Mouse (Mus musculus): ENCODE measurements at regions not wholly inside any gene's neighbourhood (a gene's known extent, or its start where the extent isn't known, plus 50 kb on each side); places are given as distances from the start of the nearest gene placed in this dataset.

DNA sequence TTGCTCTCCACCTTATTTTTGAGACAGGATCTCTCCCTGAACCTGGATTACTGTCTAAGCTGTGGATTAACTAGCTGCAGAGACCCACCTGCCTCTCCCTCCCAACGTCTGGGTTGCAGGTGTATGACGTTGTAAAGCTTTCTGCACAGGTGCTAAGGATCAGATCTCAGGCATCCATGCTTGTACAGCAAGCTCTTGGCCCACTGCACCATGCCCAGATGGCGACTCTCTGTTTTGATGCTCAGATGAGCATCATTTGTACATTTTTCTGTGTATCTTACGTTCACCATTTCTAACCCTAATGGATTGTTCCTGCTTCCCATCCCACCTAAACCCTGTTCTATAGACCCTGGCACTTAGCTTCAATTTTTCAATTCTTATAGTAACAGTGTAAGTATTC is 59.4 kb upstream of the Ankrd55 start:
- Histone ChIP-seq H3K27me3 (no peaks in the 10 kb centered on the region), H3K4me2 (no peak overlapping the region), H3K4me1 (replicated peaks) (no peaks in the 10 kb centered on the region), H3K36me3 (no peaks in the 10 kb centered on the region), H3K9me3 (no peaks in the 10 kb centered on the region), H3K4me3 (no peak overlapping the region), H3K27ac (replicated peaks) (no peak overlapping the region), H3K9ac (no peak overlapping the region)
- ATAC-seq (ENCODE audit: low read depth), result no peak
- 91% methylated on average over 4 of the region's 4 CpGs for WGBS

DNA sequence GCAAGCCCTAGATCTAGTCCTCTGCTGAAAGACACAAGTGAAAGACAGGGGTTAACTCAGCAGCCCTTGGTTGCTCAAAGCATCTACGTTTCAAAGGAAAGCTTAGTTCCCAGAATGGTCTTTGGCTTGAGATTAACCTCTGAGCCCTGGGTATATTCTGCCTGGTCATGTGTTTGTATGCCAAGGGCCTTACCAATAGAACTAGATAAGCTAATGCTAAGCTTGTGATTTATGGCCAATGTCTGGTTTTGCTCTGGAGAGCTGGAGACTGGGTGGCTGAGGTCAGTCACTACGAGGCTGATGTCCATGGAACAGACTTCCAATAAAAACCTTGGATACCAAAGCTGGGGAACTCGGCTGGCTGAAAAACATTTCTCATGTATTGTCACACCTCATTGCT is 58.1 kb upstream of the Ankrd55 start:
- no peaks in the 10 kb centered on the region for H3K4me1 ChIP-seq (replicated peaks)
- no peaks in the 10 kb centered on the region for H3K36me3 ChIP-seq
- 70% methylated on average over 3 of the region's 3 CpGs for WGBS
- no peak overlapping the region for H3K4me2 ChIP-seq
- no peak overlapping the region for H3K9ac ChIP-seq
- H3K27me3 ChIP-seq, result no peaks in the 10 kb centered on the region
- no peak overlapping the region for H3K4me3 ChIP-seq
- peaks cover 3% of the 10 kb centered on the region; the same call in 1 of the 2 replicates for H3K9me3 ChIP-seq
- no peak overlapping the region for H3K27ac ChIP-seq (replicated peaks)
- ATAC-seq (ENCODE audit: low read depth), result no peak

DNA sequence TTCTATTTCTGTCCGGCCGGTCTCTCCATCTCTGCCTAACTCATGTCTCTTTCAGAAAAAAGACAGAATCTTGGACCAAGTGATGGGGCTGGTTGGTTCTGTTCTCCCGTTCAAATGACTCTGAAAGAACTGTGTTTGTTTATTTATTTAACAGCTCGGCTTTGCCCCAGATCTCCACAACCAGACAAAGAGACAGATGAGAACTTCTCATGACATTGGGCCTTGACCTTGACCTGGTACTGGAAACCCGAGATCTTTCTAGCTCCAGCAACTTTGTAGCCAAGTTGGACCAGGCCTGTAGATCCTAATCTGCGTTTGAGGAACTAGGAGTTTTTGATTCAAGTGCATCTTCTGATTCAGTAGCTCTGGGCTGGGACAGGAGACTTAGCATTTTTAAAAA is 53.6 kb upstream of the Ankrd55 start:
- Histone ChIP-seq H3K9me3 (peaks cover 5% of the 10 kb centered on the region; the same call in 1 of the 2 replicates), H3K36me3 (no peaks in the 10 kb centered on the region), H3K27ac (replicated peaks) (no peak overlapping the region), H3K4me2 (no peak overlapping the region), H3K4me1 (replicated peaks) (no peaks in the 10 kb centered on the region), H3K9ac (no peak overlapping the region), H3K4me3 (no peak overlapping the region), H3K27me3 (peaks cover 15% of the 10 kb centered on the region)
- 92% methylated on average over 6 of the region's 6 CpGs for WGBS
- no peak for ATAC-seq (ENCODE audit: low read depth)

DNA sequence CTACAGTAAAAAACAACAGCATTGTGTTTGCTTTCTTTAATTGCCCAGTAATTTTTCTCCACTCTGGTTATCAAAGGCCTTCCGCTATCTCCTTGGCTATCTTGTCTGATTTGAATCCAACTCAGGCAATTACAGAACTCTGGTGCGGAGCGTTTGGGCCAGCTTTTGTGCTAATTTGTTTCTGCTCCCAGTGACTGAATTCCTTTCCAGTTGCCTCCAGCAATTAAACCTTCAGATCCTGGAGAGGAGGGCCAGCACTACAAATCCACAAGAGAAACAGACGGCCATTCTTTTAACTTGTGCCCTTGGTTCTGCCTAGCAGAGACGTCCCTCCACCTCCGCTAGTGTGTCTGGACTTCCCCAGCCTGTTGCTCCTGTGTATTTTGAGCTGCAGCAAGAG is 51.3 kb upstream of the Ankrd55 start:
- Histone ChIP-seq H3K9me3 (peaks cover 5% of the 10 kb centered on the region; the same call in 1 of the 2 replicates), H3K36me3 (no peaks in the 10 kb centered on the region), H3K4me1 (replicated peaks) (peaks cover 10% of the 10 kb centered on the region), H3K27me3 (peaks cover 28% of the 10 kb centered on the region), H3K27ac (replicated peaks) (no peak overlapping the region), H3K4me3 (no peak overlapping the region), H3K4me2 (no peak overlapping the region), H3K9ac (no peak overlapping the region)
- WGBS, result 59% methylated on average over 6 of the region's 6 CpGs
- no peak for ATAC-seq (ENCODE audit: low read depth)

DNA sequence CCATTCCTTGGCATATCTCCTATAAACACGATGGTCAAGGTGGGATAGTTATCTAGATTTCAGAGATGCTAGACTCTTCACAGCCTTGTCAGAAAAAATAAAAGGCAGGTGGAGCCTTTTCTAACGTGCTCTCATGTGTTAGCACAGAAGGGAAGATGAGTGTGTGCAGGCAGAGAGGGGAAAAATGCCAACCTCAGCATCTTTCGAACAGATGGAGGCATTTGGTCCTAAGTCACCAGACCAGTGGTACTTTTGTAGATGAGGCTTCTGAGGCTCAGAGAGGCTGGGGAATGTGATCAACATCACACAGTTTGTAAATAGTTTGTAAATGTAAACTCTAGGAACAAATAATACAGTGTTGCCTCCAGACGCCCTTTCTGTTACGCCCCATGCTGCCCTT is 50.9 kb upstream of the Ankrd55 start:
- Histone ChIP-seq H3K4me3 (no peak overlapping the region), H3K9me3 (peaks cover 5% of the 10 kb centered on the region; the same call in 1 of the 2 replicates), H3K36me3 (no peaks in the 10 kb centered on the region), H3K9ac (no peak overlapping the region), H3K4me2 (no peak overlapping the region), H3K27me3 (peaks cover 29% of the 10 kb centered on the region), H3K4me1 (replicated peaks) (peaks cover 11% of the 10 kb centered on the region), H3K27ac (replicated peaks) (no peak overlapping the region)
- WGBS, result 77% methylated on average over 5 of the region's 5 CpGs
- no peak for ATAC-seq (ENCODE audit: low read depth)

DNA sequence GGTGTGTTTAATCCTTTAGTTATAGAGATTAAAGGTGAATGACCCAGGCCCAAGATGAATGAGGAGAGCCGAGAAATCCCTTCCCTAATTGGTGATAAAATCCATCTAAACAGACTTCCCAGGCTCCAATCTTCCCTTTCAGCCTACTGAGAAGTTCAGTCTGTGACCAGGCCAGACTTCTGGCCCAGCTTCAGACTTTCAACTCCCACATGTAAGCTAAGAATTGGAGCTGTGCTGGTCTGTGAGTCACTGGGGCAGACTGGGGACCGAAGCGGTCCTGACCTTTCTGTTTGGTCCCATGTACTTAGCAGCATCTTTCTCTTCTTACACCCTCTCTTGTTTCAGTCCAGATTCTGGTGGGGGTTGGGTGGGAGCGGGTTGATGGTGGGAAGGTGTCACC is 50.3 kb upstream of the Ankrd55 start:
- WGBS, result 81% methylated on average over 4 of the region's 4 CpGs
- H3K9me3 ChIP-seq, result peaks cover 5% of the 10 kb centered on the region; the same call in 1 of the 2 replicates
- H3K9ac ChIP-seq, result no peak overlapping the region
- peaks cover 29% of the 10 kb centered on the region for H3K27me3 ChIP-seq
- ATAC-seq (ENCODE audit: low read depth), result no peak
- H3K4me1 ChIP-seq (replicated peaks), result peaks cover 11% of the 10 kb centered on the region
- H3K4me2 ChIP-seq, result no peak overlapping the region
- H3K27ac ChIP-seq (replicated peaks), result no peak overlapping the region
- H3K4me3 ChIP-seq, result no peak overlapping the region
- no peaks in the 10 kb centered on the region for H3K36me3 ChIP-seq

Data from neural tube, embryonic 13.5 days (tissue).